Mouse (Mus musculus) embryonic facial prominence, embryonic 10.5 days (tissue): Measurements from ENCODE around the gene Fam129a. TPM values are rescaled to one million over a fixed set of nuclear protein-coding genes. Genes with fewer than 3 reads are reported as not detected.
"Not testable (repeated sequence)": the region's sequence is repeated elsewhere in the genome, so short reads cannot be mapped to it uniquely, and the experiment has no call there.

Experiments
- DNase-seq: peaks from one replicate; pipeline ENCODE4 v3.0.0-alpha.2; 2017; ENCODE audit warnings: low spot score
- H3K27ac ChIP-seq: fragments of 300-500 bp; sonication (generic); replicated peaks from 2 replicates; pipeline ENCODE4 v1.5.1; 2016; ENCODE audit warnings: mild to moderate bottlenecking
- H3K27me3 ChIP-seq: fragments of 300-500 bp; sonication (generic); replicated peaks from 2 replicates; pipeline ENCODE4 v1.6.1; 2016; ENCODE audit warnings: low read depth, mild to moderate bottlenecking; ENCODE audit not compliant: poor library complexity, severe bottlenecking
- H3K36me3 ChIP-seq: fragments of 300-500 bp; sonication (generic); replicated peaks from 2 replicates; pipeline ENCODE4 v1.6.1; 2016; ENCODE audit warnings: mild to moderate bottlenecking, moderate library complexity
- H3K4me1 ChIP-seq: fragments of 300-500 bp; sonication (generic); 2 replicates; pipeline ENCODE4 v1.6.1; 2016
- H3K4me3 ChIP-seq: fragments of 300-500 bp; sonication (generic); 2 replicates; pipeline ENCODE4 v1.5.1; 2016; ENCODE audit warnings: mild to moderate bottlenecking, moderate library complexity
- H3K9me3 ChIP-seq: fragments of 300-500 bp; sonication (generic); 2 replicates; pipeline ENCODE4 v1.6.1; 2016; ENCODE audit warnings: mild to moderate bottlenecking
- WGBS: fragments of 180-500 bp; shearing (Covaris S2); methylation state at CpG from one replicate; pipeline ENCODE4 v1.1.7; 2016; 5-methylcytosine and 5-hydroxymethylcytosine counted together
- polyA plus RNA-seq: library from polyadenylated mRNA; unstranded; fragments of >200 nt; fragmentation: Nextera tagmentation; extraction: Ambion mirVana; gene quantifications from 2 replicates; pipeline ENCODE4 v1.2.1, GENCODE M21; 2016

Fam129a gene
- polyA plus RNA-seq, 1 experiment from 2014 or later: 1.00 TPM

DNA sequence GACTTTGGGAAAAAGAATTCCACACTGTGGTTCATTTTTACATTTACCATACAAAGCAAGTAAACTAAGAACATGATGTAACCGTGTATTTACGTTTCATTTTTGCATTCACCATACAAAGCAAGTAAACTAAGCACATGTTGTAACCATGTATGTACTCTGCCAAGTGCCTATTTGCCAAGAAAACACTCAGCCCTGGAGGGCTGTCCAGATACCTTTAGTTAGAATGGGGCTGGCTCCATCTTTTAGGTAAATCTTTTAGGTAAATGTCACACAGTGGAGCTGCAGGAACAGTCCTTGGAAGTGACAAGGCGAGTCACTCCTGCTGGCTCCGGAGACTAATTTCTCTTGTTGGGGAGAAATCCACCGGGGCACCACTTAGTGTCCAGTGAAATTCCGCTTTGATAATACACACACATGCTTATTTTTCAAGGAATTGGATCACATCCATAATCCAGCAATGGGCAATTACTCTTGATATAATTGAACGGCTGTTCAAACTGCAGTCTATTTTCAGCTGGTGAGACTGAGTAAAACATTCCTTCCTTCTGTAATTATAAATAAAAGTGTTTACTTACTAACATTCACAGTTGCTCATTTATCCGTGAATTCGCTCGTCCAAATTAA is 150.5 kb downstream of the Fam129a start:
- H3K9me3 ChIP-seq: no peaks in the 10 kb centered on the region
- H3K36me3 ChIP-seq: no peaks in the 10 kb centered on the region
- no peak overlapping the region for H3K4me3 ChIP-seq
- H3K27me3 ChIP-seq: no peaks in the 10 kb centered on the region
- peaks cover 5% of the 10 kb centered on the region; the same call in 1 of the 2 replicates for H3K4me1 ChIP-seq
- no peak overlapping the region for H3K27ac ChIP-seq
- no peak for DNase-seq
- 85% methylated on average over 10 of the region's 10 CpGs for WGBS

- no peaks in the 10 kb centered on the region for H3K27me3 ChIP-seq
- H3K9me3 ChIP-seq: no peaks in the 10 kb centered on the region
- no peak overlapping the region for H3K4me3 ChIP-seq
- no peak overlapping the region for H3K27ac ChIP-seq
- no peaks in the 10 kb centered on the region for H3K36me3 ChIP-seq
- H3K4me1 ChIP-seq: peaks cover 8% of the 10 kb centered on the region; the same call in 1 of the 2 replicates
- DNase-seq: no peak
- 90% methylated on average over 4 of the region's 4 CpGs for WGBS
Measured at GRCm38 (mm10) chr1:151723771-151724170, 152.8 kb downstream of the Fam129a start.

DNA sequence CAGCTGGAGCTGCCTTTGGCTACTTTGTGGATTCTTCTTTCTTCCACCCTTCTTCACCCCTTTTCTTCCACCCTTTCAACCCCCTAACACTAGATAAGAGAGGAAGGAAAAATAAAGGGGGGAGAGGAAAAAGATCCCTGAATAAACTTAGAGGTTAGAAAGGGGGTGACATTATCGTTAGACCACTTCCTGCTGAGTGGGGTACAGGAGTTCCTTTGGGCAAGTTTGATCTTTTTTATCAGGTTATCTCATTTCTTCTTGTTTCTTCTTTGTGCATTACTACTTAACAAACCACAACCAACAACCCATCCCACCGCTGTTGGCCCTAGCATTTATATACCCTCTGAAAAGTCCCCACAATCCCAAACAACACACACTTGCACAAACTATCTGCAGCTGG is 154.6 kb downstream of the Fam129a start:
- Histone ChIP-seq H3K4me1 (peaks cover 8% of the 10 kb centered on the region; the same call in 1 of the 2 replicates), H3K27me3 (no peaks in the 10 kb centered on the region), H3K9me3 (no peaks in the 10 kb centered on the region), H3K27ac (no peak overlapping the region), H3K36me3 (no peaks in the 10 kb centered on the region), H3K4me3 (no peak overlapping the region)
- WGBS: 79% methylated on average over 2 of the region's 2 CpGs
- DNase-seq: no peak

DNA sequence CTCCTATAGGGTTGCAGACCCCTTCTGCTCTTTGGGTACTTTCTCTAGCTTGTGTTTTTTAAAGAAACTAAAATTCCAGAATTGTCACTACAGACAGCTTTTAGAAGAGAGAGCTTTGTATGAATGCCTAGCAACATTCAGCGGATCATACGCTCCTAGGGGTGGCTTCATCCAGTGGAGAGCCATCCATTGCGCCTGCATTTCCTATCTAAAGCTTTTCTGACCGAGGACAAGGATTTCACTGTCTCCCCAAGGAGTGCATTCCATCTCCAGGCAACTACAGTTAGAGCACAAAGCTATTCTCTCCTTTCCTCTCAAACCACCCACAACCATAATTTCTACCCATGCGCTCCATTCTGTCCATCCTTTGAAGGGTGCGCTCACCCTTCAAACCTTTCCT is 155.4 kb downstream of the Fam129a start:
- Histone ChIP-seq H3K27ac (no peak overlapping the region), H3K36me3 (no peaks in the 10 kb centered on the region), H3K27me3 (no peaks in the 10 kb centered on the region), H3K4me3 (no peak overlapping the region), H3K4me1 (peaks cover 8% of the 10 kb centered on the region; the same call in 1 of the 2 replicates), H3K9me3 (no peaks in the 10 kb centered on the region)
- WGBS: 80% methylated on average over 6 of the region's 6 CpGs
- no peak for DNase-seq

DNA sequence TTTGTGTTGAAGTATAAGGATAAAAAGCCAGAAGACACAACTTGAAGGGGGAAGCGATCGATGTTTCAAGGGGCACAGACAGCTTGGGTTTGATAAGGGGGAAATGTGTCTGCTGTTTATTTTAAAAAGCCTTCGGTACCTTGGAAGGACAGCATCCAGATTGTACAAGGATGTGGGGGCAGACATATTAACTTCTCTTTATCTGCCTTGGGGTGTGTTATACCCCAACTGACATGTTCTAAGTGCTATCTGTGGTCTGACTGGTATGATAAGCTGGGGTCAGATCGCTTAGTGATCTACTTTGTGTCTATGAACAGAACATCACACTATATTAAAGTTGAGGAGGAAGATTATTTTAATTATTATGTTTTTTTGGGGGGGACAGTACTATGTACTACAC is 157.2 kb downstream of the Fam129a start:
- 89% methylated on average over 4 of the region's 4 CpGs for WGBS

DNA sequence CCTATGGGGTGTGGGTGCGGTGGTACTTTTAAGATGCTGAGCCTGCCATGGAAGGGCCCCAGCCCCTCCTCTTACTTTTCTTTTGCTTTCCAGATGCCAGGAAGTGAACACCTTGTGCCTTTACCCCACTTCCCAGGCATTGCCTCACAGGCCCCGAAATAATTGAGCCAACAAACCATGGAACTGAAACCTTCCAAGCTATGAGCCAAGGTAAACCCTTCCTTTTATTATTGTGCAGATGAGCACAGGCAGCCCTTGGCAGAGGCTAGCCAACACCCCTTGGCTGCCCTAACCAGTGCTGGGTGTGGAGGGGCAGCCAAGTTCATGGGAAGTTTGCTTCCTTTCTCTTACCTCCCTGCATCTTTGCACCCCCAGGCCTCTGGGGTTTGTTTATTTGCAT is 166.2 kb downstream of the Fam129a start:
- H3K9me3 ChIP-seq: no peaks in the 10 kb centered on the region
- whole genome bisulfite sequencing: 76% methylated on average over 2 of the region's 2 CpGs
- H3K4me3 ChIP-seq: no peak overlapping the region
- no peak overlapping the region for H3K27ac ChIP-seq
- DNase-seq: no peak
- H3K27me3 ChIP-seq: no peaks in the 10 kb centered on the region
- no peaks in the 10 kb centered on the region for H3K36me3 ChIP-seq
- no peaks in the 10 kb centered on the region for H3K4me1 ChIP-seq

More for the DNA sequence above, 157.2 kb downstream of the Fam129a start:
- DNase-seq: no peak
- Histone ChIP-seq H3K9me3 (no peaks in the 10 kb centered on the region), H3K36me3 (no peaks in the 10 kb centered on the region), H3K27me3 (no peaks in the 10 kb centered on the region), H3K4me1 (peaks cover 8% of the 10 kb centered on the region; the same call in 1 of the 2 replicates), H3K27ac (no peak overlapping the region), H3K4me3 (no peak overlapping the region)

DNA sequence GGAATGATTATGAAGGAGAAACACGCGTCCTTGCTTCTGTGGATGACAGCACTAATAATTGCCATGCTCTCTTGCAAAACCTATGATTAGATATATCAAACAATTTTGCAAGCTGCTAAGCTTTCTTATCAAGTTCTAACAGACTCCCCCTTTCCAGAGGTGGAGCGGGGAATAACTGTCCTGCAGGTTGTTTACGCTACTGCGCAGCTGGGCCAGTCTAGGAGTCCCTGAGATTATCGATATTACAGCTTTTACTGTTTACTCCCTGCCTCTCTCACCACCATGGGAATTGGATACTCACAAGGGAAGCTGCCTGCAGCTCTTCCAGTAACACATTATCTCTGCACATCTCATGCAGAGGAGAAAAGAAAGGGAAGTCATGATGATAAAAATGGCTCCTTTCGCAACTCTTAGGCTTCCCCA is 170.2 kb downstream of the Fam129a start:
- H3K36me3 ChIP-seq: no peaks in the 10 kb centered on the region
- H3K9me3 ChIP-seq: no peaks in the 10 kb centered on the region
- no peaks in the 10 kb centered on the region for H3K4me1 ChIP-seq
- H3K4me3 ChIP-seq: no peak overlapping the region
- WGBS: 91% methylated on average over 7 of the region's 7 CpGs
- no peaks in the 10 kb centered on the region for H3K27me3 ChIP-seq
- DNase-seq: no peak
- no peak overlapping the region for H3K27ac ChIP-seq

DNA sequence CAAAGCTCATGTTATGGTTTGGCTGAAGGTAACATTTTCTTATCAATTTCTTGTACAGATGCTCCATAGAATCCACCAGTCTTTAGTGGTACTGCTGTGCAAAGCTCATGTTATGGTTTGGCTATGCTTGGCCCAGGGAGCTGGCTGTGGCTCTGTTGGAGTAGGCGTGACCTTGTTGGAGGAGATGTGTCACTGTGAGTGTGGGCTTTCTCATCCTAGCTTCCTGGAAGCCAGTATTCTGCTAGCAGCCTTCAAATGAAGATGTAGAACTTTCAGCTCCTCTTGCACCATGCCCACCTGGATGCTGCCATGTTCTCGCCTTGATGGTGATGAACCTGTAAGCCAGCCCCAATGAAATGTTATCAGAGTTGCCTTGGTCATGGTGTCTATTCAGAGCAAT is 178.9 kb downstream of the Fam129a start:
- DNase-seq, H3K36me3 ChIP-seq, H3K27ac ChIP-seq, H3K27me3 ChIP-seq, H3K4me3 ChIP-seq, H3K9me3 ChIP-seq, H3K4me1 ChIP-seq: not testable (repeated sequence)
- WGBS: 89% methylated on average over 2 of the region's 2 CpGs

- no peak overlapping the region for H3K4me3 ChIP-seq
- no peak for DNase-seq
- H3K4me1 ChIP-seq: peaks cover 27% of the 10 kb centered on the region
- no peaks in the 10 kb centered on the region for H3K9me3 ChIP-seq
- no peak overlapping the region for H3K27ac ChIP-seq
- H3K27me3 ChIP-seq: no peaks in the 10 kb centered on the region
- 69% methylated on average over 4 of the region's 4 CpGs for whole genome bisulfite sequencing
- H3K36me3 ChIP-seq: no peaks in the 10 kb centered on the region
Measured at GRCm38 (mm10) chr1:151752946-151753345, 182.0 kb downstream of the Fam129a start.

- H3K27me3 ChIP-seq: no peaks in the 10 kb centered on the region
- peaks cover 30% of the 10 kb centered on the region for H3K4me1 ChIP-seq
- H3K4me3 ChIP-seq: no peak overlapping the region
- WGBS: 84% methylated on average over 8 of the region's 8 CpGs
- no peaks in the 10 kb centered on the region for H3K36me3 ChIP-seq
- no peaks in the 10 kb centered on the region for H3K9me3 ChIP-seq
- H3K27ac ChIP-seq: no peak overlapping the region
- no peak for DNase-seq
Measured at GRCm38 (mm10) chr1:151753374-151753929, 182.5 kb downstream of the Fam129a start.

- peaks cover 30% of the 10 kb centered on the region for H3K4me1 ChIP-seq
- no peaks in the 10 kb centered on the region for H3K27me3 ChIP-seq
- 77% methylated on average over 10 of the region's 10 CpGs for WGBS
- no peak overlapping the region for H3K27ac ChIP-seq
- H3K36me3 ChIP-seq: no peaks in the 10 kb centered on the region
- peak overlapping the region; percentile 97 for H3K4me3 ChIP-seq
- no peak for DNase-seq
- no peaks in the 10 kb centered on the region for H3K9me3 ChIP-seq
Measured at GRCm38 (mm10) chr1:151754028-151754489, 183.1 kb downstream of the Fam129a start.

GRCm38 (mm10) chr1:151754881-151755659 is 184.1 kb downstream of the Fam129a start, which contains the start of gene Edem3:
Edem3 (plus strand) TSS chr1:151755371.
- Histone ChIP-seq H3K9me3 (no peaks in the 10 kb centered on the region), H3K4me3 (peak within 1 kb of the TSS; percentile 97), H3K27me3 (no peaks in the 10 kb centered on the region), H3K27ac (peak within 1 kb of the TSS; percentile 85), H3K36me3 (0 out of 2 replicates have a peak, but pooled peaks cover 1% of the 10 kb centered on the region), H3K4me1 (peaks cover 30% of the 10 kb centered on the region)
- peak; percentile 96 for DNase-seq
- WGBS: under 1% methylated on average over 64 of the region's 64 CpGs
